Mouse (Mus musculus) stomach, postnatal 0 days (tissue): ENCODE data around the gene Glrx5.

Experiments
- CTCF ChIP-seq: IDR thresholded peaks from 2 replicates; pipeline ENCODE4 v1.5.1; 2016; ENCODE audit warnings: antibody characterized with exemption, low read depth, mild to moderate bottlenecking, moderate library complexity
- EP300 ChIP-seq: optimal IDR thresholded peaks from 2 replicates; pipeline ENCODE3; 2016; ENCODE audit warnings: antibody characterized with exemption

DNA sequence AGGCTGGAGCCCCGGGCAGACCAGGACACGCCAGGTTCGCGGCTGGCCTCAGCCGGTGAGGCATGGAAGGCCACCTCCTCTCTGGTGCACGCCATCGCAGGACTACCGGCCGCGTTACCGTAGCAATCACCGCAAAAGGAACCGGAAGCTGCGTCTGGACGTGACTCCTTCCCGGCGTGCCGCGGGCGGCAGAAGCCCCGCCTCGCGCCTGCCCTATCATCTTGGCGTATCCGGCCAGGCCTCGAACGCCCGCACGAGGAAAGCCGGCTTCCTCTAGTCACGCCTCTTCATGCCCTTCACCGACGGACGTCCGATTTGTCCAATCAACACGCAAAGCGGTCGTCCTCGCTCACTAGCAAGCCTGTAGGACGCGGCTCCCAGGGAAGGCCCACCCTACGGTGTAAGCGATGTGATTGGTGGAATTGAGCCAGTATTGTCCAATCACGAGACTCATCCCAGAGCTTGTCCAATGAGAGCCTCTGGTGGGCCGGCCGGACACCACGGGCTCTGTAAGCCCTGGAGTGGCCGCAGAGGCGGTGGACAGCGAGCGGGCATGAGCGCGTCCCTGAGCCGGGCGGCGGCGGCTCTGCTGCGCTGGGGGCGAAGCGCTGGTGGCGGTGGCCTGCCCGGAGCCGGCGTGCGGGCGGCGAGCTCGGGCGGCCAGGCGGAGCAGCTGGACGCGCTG lies at the start of gene Glrx5:
- TF ChIP-seq CTCF, result peak; percentile 2; the same call in 1 of the 2 replicates
- TF ChIP-seq EP300, result peak; percentile 86
